Mouse (Mus musculus) heart, adult 2 months (tissue): ENCODE data around the gene F8. TPM values are rescaled to one million over a fixed set of nuclear protein-coding genes. Genes with fewer than 3 reads are reported as not detected.

Source experiments
- DNase-seq, 2 experiments: peaks; one replicate each; pipeline ENCODE4 v3.0.0; 2021
- H3K27ac ChIP-seq: fragments of 200-600 bp; 2 replicates; pipeline ENCODE4 v1.8.1; 2022
- H3K27me3 ChIP-seq: fragments of 200-500 bp; 2 replicates; pipeline ENCODE4 v1.6.1; 2012; ENCODE audit warnings: mild to moderate bottlenecking, low read length, inconsistent platforms, mixed read lengths; ENCODE audit not compliant: control insufficient read depth, insufficient read depth
- H3K36me3 ChIP-seq: fragments of 200-500 bp; 2 replicates; pipeline ENCODE4 v1.6.1; 2012; ENCODE audit warnings: low read length, inconsistent platforms; ENCODE audit not compliant: control insufficient read depth, insufficient read depth
- H3K4me1 ChIP-seq: fragments of 200-500 bp; 2 replicates; pipeline ENCODE4 v1.6.1; 2011; ENCODE audit warnings: low read length; ENCODE audit not compliant: control insufficient read depth, insufficient read depth
- H3K4me3 ChIP-seq: fragments of 200-600 bp; 2 replicates; pipeline ENCODE4 v1.8.1; 2022
- H3K79me2 ChIP-seq: fragments of 200-500 bp; replicated peaks from 2 replicates; pipeline ENCODE4 v1.6.1; 2012; ENCODE audit warnings: mild to moderate bottlenecking, inconsistent platforms, low read length, moderate library complexity, mixed read lengths; ENCODE audit not compliant: control insufficient read depth, insufficient read depth
- H3K9ac ChIP-seq: fragments of 200-500 bp; 2 replicates; pipeline ENCODE4 v1.6.1; 2012; ENCODE audit warnings: low read depth, mild to moderate bottlenecking, control low read depth, inconsistent platforms, low read length, mixed read lengths
- CTCF ChIP-seq: fragments of 200-600 bp; IDR thresholded peaks from 2 replicates; pipeline ENCODE4 v1.8.1; 2022; ENCODE audit warnings: antibody characterized with exemption, mild to moderate bottlenecking, moderate library complexity
- EP300 ChIP-seq: fragments of 200-500 bp; IDR thresholded peaks from 2 replicates; pipeline ENCODE4 v1.6.1; 2011; ENCODE audit warnings: low read depth, low read length, control low read depth; ENCODE audit not compliant: insufficient read depth
- POLR2A ChIP-seq: fragments of 200-500 bp; IDR thresholded peaks from 2 replicates; pipeline ENCODE4 v1.6.1; 2011; ENCODE audit warnings: mild to moderate bottlenecking, low read depth, low read length, control low read depth; ENCODE audit not compliant: insufficient read depth
- WGBS: fragments of 180-500 bp; shearing (Covaris S2); methylation state at CpG from one replicate; pipeline ENCODE4 v1.1.7; 2018; 5-methylcytosine and 5-hydroxymethylcytosine counted together
- intact Hi-C: fragments of 180-260 bp; cut with DNase I; formaldehyde crosslinking; loops from one replicate; pipeline ENCODE4 v1.15.1; 2025
- polyA plus RNA-seq: library from polyadenylated mRNA; depleted of rRNA; stranded (reverse); fragments of >200 nt; gene quantifications from 2 replicates; pipeline ENCODE4 v1.2.3, GENCODE M21; 2012; rRNA removed
- total RNA-seq, 2 experiments: library from RNA; stranded (reverse); gene quantifications; 2 replicates each; pipeline ENCODE4 v1.2.3; 2021

The F8 gene
- total and polyA plus RNA-seq, 3 experiments = 0.45 to 2.4 (median 1.0) TPM

GRCm38 (mm10) chrX:75136938-75137337, 245.5 kb downstream of the F8 start:
- Histone ChIP-seq H3K79me2 (no peaks in the 10 kb centered on the region), H3K27ac (no peak overlapping the region), H3K4me1 (no peaks in the 10 kb centered on the region), H3K9ac (no peak overlapping the region), H3K4me3 (no peak overlapping the region), H3K27me3 (no peaks in the 10 kb centered on the region), H3K36me3 (no peaks in the 10 kb centered on the region)
- DNase-seq = no peak
- TF ChIP-seq POLR2A (no peak), CTCF (no peak), EP300 (no peak)
- intact Hi-C loops = no loop called here

GRCm38 (mm10) chrX:75130467-75131160, 251.8 kb downstream of the F8 start, which contains the start of gene Mpp1:
Gene Mpp1 (minus strand): TSS chrX:75131016.
- Histone ChIP-seq H3K9ac (peak within 1 kb of the TSS; percentile 82), H3K36me3 (no peaks in the 10 kb centered on the region), H3K4me1 (no peaks in the 10 kb centered on the region; the same call in 1 of the 2 replicates), H3K27me3 (no peaks in the 10 kb centered on the region), H3K4me3 (peak within 1 kb of the TSS; percentile 52), H3K79me2 (no peaks in the 10 kb centered on the region), H3K27ac (peak within 1 kb of the TSS; percentile 78)
- peak; percentile 85 to 87 for DNase-seq
- WGBS = 19% methylated on average over 36 of the region's 36 CpGs
- TF ChIP-seq CTCF (no peak), POLR2A (peak; percentile 86), EP300 (0 out of 2 replicates have a peak, but pooled peaks have one; percentile 10)
- intact Hi-C loops = loop anchor here (2.0 to 5.0 kb wide), 2 partner anchors 24 to 382 kb away; partner anchors contain the start of gene Vbp1

GRCm38 (mm10) chrX:75129474-75129873, 252.9 kb downstream of the F8 start:
- H3K4me3 ChIP-seq = no peak overlapping the region
- H3K4me1 ChIP-seq = no peaks in the 10 kb centered on the region; the same call in 1 of the 2 replicates
- no peak for TF ChIP-seq CTCF
- TF ChIP-seq POLR2A = no peak
- no peak for TF ChIP-seq EP300
- no peak overlapping the region; the same call in 1 of the 2 replicates for H3K27ac ChIP-seq
- 24% methylated on average over 2 of the region's 2 CpGs for WGBS
- H3K9ac ChIP-seq = no peak overlapping the region
- DNase-seq = no peak
- intact Hi-C loops = no loop called here
- no peaks in the 10 kb centered on the region for H3K36me3 ChIP-seq
- no peaks in the 10 kb centered on the region for H3K27me3 ChIP-seq
- no peaks in the 10 kb centered on the region for H3K79me2 ChIP-seq

- intact Hi-C loops = no loop called here
- TF ChIP-seq CTCF (no peak), EP300 (no peak), POLR2A (no peak)
- Histone ChIP-seq H3K4me1 (no peaks in the 10 kb centered on the region; the same call in 1 of the 2 replicates), H3K27me3 (no peaks in the 10 kb centered on the region), H3K9ac (no peak overlapping the region), H3K4me3 (no peak overlapping the region), H3K79me2 (no peaks in the 10 kb centered on the region), H3K36me3 (no peaks in the 10 kb centered on the region), H3K27ac (no peak overlapping the region; the same call in 1 of the 2 replicates)
- DNase-seq = peak in 1 of 2 experiments; percentile 20
Measured at GRCm38 (mm10) chrX:75128333-75128980, 254.0 kb downstream of the F8 start.

- Histone ChIP-seq H3K4me1 (no peaks in the 10 kb centered on the region; the same call in 1 of the 2 replicates), H3K4me3 (no peak overlapping the region), H3K36me3 (no peaks in the 10 kb centered on the region), H3K79me2 (no peaks in the 10 kb centered on the region), H3K9ac (no peak overlapping the region), H3K27me3 (no peaks in the 10 kb centered on the region), H3K27ac (no peak overlapping the region)
- no peak for TF ChIP-seq POLR2A
- TF ChIP-seq CTCF = no peak
- TF ChIP-seq EP300 = no peak
- DNase-seq = no peak
- intact Hi-C loops = no loop called here
Measured at GRCm38 (mm10) chrX:75126893-75127292, 255.5 kb downstream of the F8 start.

- intact Hi-C loops = no loop called here
- H3K4me1 ChIP-seq = no peaks in the 10 kb centered on the region; the same call in 1 of the 2 replicates
- no peak overlapping the region for H3K9ac ChIP-seq
- H3K79me2 ChIP-seq = no peaks in the 10 kb centered on the region
- no peaks in the 10 kb centered on the region for H3K36me3 ChIP-seq
- TF ChIP-seq POLR2A = no peak
- no peak for TF ChIP-seq EP300
- TF ChIP-seq CTCF = no peak
- H3K27ac ChIP-seq = no peak overlapping the region
- no peak for DNase-seq
- H3K27me3 ChIP-seq = no peaks in the 10 kb centered on the region
- WGBS = 70% methylated on average over 3 of the region's 3 CpGs
- H3K4me3 ChIP-seq = no peak overlapping the region
Measured at GRCm38 (mm10) chrX:75125606-75126005, 256.8 kb downstream of the F8 start.

Other genes with a start within 250 kb of the F8 start
- gene Smim9, start 218.8 kb downstream of the F8 start, total RNA-seq = not detected
- not detected in 2 replicates for gene Smim9, start 218.8 kb downstream of the F8 start, polyA plus RNA-seq
- 100 to 1,000 TPM; 144 to 190 TPM for gene Fundc2, start 216 bp downstream of the F8 start, total RNA-seq
- 31.3 and 63.0 TPM in 2 replicates for gene Fundc2, start 216 bp downstream of the F8 start, polyA plus RNA-seq
- gene Cmc4, start 34.0 kb upstream of the F8 start, total RNA-seq = 1 to 10 TPM; 8.7 to 9.6 TPM
- gene Cmc4, start 34.0 kb upstream of the F8 start, polyA plus RNA-seq = 4.3 and 4.8 TPM in 2 replicates
- 1 to 10 TPM; 2.6 TPM for gene Mtcp1, start 34.0 kb upstream of the F8 start, total RNA-seq
- gene Mtcp1, start 34.0 kb upstream of the F8 start, polyA plus RNA-seq = 3.3 and 6.4 TPM in 2 replicates
- gene Brcc3, start 34.0 kb upstream of the F8 start, total RNA-seq = 10 to 100 TPM; 23.9 to 28.6 TPM
- 9.7 and 23.4 TPM in 2 replicates for gene Brcc3, start 34.0 kb upstream of the F8 start, polyA plus RNA-seq
- 10 to 100 TPM; 37.8 to 39.8 TPM for gene Vbp1, start 131.7 kb upstream of the F8 start, total RNA-seq
- gene Vbp1, start 131.7 kb upstream of the F8 start, polyA plus RNA-seq = 6.5 and 14.4 TPM in 2 replicates
- under 1 TPM; 0.08 to 0.25 TPM for gene Rab39b, start 195.6 kb upstream of the F8 start, total RNA-seq
- 0.08 and 0.09 TPM in 2 replicates for gene Rab39b, start 195.6 kb upstream of the F8 start, polyA plus RNA-seq